Mouse (Mus musculus) cerebral cortex, adult 2 months (tissue): Measurements from ENCODE around the gene Prss45.

Experiments
- WGBS: fragments of 180-500 bp; shearing (Covaris S2); methylation state at CpG from one replicate; pipeline ENCODE4 v1.1.7; 2018; 5-methylcytosine and 5-hydroxymethylcytosine counted together

Gene Prss45

GRCm38 (mm10) chr9:110834411-110834810, at the start of gene Prss45:
Prss45 (plus strand) TSS chr9:110834588.
- 87% methylated on average over 19 of the region's 19 CpGs for WGBS

- WGBS = 97% methylated on average over 3 of the region's 3 CpGs
Observed at GRCm38 (mm10) chr9:110788169-110788568, 46.2 kb upstream of the Prss45 start.

- 45% methylated on average over 4 of the region's 4 CpGs for WGBS
Observed at GRCm38 (mm10) chr9:110790462-110790861, 43.9 kb upstream of the Prss45 start.

- WGBS = 83% methylated on average over 10 of the region's 10 CpGs
Observed at GRCm38 (mm10) chr9:110797013-110797412, 37.4 kb upstream of the Prss45 start.

- WGBS = 94% methylated on average over 14 of the region's 14 CpGs
Observed at GRCm38 (mm10) chr9:110797866-110798265, 36.5 kb upstream of the Prss45 start, which contains the start of gene Prss42. Prss42 (plus strand) TSS chr9:110798166.

GRCm38 (mm10) chr9:110800834-110801479, 33.4 kb upstream of the Prss45 start:
- WGBS = 92% methylated on average over 8 of the region's 8 CpGs

GRCm38 (mm10) chr9:110803294-110803693, 31.1 kb upstream of the Prss45 start:
- 81% methylated on average over 4 of the region's 4 CpGs for WGBS

- WGBS = 67% methylated on average over 4 of the region's 4 CpGs
Observed at GRCm38 (mm10) chr9:110810051-110810450, 24.3 kb upstream of the Prss45 start.

GRCm38 (mm10) chr9:110813789-110814188, 20.6 kb upstream of the Prss45 start, which contains the start of gene Prss44:
Prss44 (plus strand) TSS chr9:110813994.
- WGBS = 73% methylated on average over 18 of the region's 18 CpGs

- WGBS = 90% methylated on average over 7 of the region's 7 CpGs
Observed at GRCm38 (mm10) chr9:110821436-110821835, 13.0 kb upstream of the Prss45 start.

- WGBS = 68% methylated on average over 4 of the region's 4 CpGs
Observed at GRCm38 (mm10) chr9:110825426-110825825, 9.0 kb upstream of the Prss45 start.

- 60% methylated on average over 7 of the region's 7 CpGs for whole genome bisulfite sequencing
Observed at GRCm38 (mm10) chr9:110825832-110826231, 8.6 kb upstream of the Prss45 start.

- WGBS = 87% methylated on average over 3 of the region's 3 CpGs
Observed at GRCm38 (mm10) chr9:110826390-110826789, 8.0 kb upstream of the Prss45 start, which contains the start of gene Prss43. Prss43 (plus strand) TSS chr9:110826690.

GRCm38 (mm10) chr9:110833021-110833420, 1.4 kb upstream of the Prss45 start:
- 73% methylated on average over 5 of the region's 5 CpGs for WGBS

- 51% methylated on average over 10 of the region's 10 CpGs for WGBS
Observed at GRCm38 (mm10) chr9:110834961-110835360, 573 bp downstream of the Prss45 start.

- WGBS = 72% methylated on average over 2 of the region's 2 CpGs
Observed at GRCm38 (mm10) chr9:110836112-110836511, 1.7 kb downstream of the Prss45 start.

- 94% methylated on average over 6 of the region's 6 CpGs for WGBS
Observed at GRCm38 (mm10) chr9:110840905-110841304, 6.5 kb downstream of the Prss45 start.

GRCm38 (mm10) chr9:110841438-110841837, 7.0 kb downstream of the Prss45 start:
- 53% methylated on average over 2 of the region's 2 CpGs for WGBS

GRCm38 (mm10) chr9:110844206-110844605, 9.8 kb downstream of the Prss45 start, which contains the start of gene Prss46:
Prss46 (plus strand) TSS chr9:110844506.
- WGBS = 90% methylated on average over 10 of the region's 10 CpGs

GRCm38 (mm10) chr9:110849162-110849561, 14.8 kb downstream of the Prss45 start:
- WGBS = 74% methylated on average over 7 of the region's 7 CpGs

- WGBS = 87% methylated on average over 7 of the region's 7 CpGs
Observed at GRCm38 (mm10) chr9:110855903-110856302, 21.5 kb downstream of the Prss45 start.

- 63% methylated on average over 4 of the region's 4 CpGs for WGBS
Observed at GRCm38 (mm10) chr9:110856920-110857319, 22.5 kb downstream of the Prss45 start.

GRCm38 (mm10) chr9:110857781-110858472, 23.5 kb downstream of the Prss45 start, which contains the start of gene Prss50:
Prss50 (plus strand) TSS chr9:110857967.
- WGBS = 24% methylated on average over 49 of the region's 50 CpGs
